10 mouse cellular contexts compared by ENCODE assay signal in genomic region chr16:95956618-95957017, GRCm38 (mm10). TPM values are rescaled to one million over a fixed set of nuclear protein-coding genes. Genes with fewer than 3 reads are reported as not detected.
A peak's percentile ranks its signal among the peaks of the same experiment; 100 is the strongest.
DNase-seq lines count a peak whose midpoint lies in the region; ATAC-seq and TF ChIP-seq lines count a peak whose summit lies in the region.
"Had no signal": no experiment of that assay in that cellular context is flagged by ENCODE, and none has a peak within 500 bp of the region (broad histone marks: within the 10 kb centered on the region; RNA-seq: fewer than 3 reads in every experiment).

No protein-coding gene starts in this region.

- no peak for TF ChIP-seq EP300 in CH12.LX (IDR thresholded peaks at IDR 0.05; ENCODE audit: low read length)

- intact Hi-C loops in left cerebral cortex, postnatal 4 days (cut with DNase I), result no loop called here
- intact Hi-C loops in left cerebral cortex, postnatal 25 days (cut with DNase I), result no loop called here

- H3K27ac ChIP-seq in CH12.LX (ENCODE audit: insufficient read depth, low read depth), result no peak overlapping the region

- H3K27me3 ChIP-seq in CH12.LX (replicated peaks), result no peaks in the 10 kb centered on the region

- no peak overlapping the region for H3K4me3 ChIP-seq in CH12.LX (replicated peaks in 1 of 3; ENCODE audit: low read depth in 2 of 3, low read length in 2 of 3, poor library complexity in 1 of 3)

- no peak overlapping the region for H3K4me2 ChIP-seq in CH12.LX (ENCODE audit: insufficient read depth, low read depth, poor library complexity, severe bottlenecking)

- H3K9me3 ChIP-seq in CH12.LX (replicated peaks; ENCODE audit: low read length), result peaks cover 8% of the 10 kb centered on the region

- in situ Hi-C loops in CH12.LX (cut with MboI; ENCODE audit: low pct_ligation_motif_present, low pct_unique_long_range_greater_than_20kb, low sequenced_read_pairs), result loop anchor here (25.0 kb wide), 1 partner anchor 494 kb away; no protein-coding TSS in a partner anchor

- H3K36me3 ChIP-seq in CH12.LX (replicated peaks in 1 of 2; ENCODE audit: control insufficient read depth in 1 of 2, insufficient read depth in 1 of 2, low read length in 1 of 2), result no peaks in the 10 kb centered on the region

- peak in 1 of 2 experiments; percentile 53; a peak in 3 of 4 replicates for TF ChIP-seq CTCF in CH12.LX (conservative IDR thresholded peaks at IDR 0.05 in 1 of 2, IDR thresholded peaks at IDR 0.05 in 1 of 2; ENCODE audit: low read depth in 2 of 2, low read length in 2 of 2)

- TF ChIP-seq POLR2A in CH12.LX (IDR thresholded peaks at IDR 0.05; ENCODE audit: low read depth, low read length), result no peak

- ATAC-seq in CD4-positive, CD25-positive, alpha-beta regulatory T cell, adult 4 months, result no peak
- ATAC-seq in megakaryocyte-erythroid progenitor cell, adult 5-6 weeks (replicated peaks; ENCODE audit: low FRiP score, low TSS enrichment, poor library complexity, severe bottlenecking), result no peak
- ATAC-seq: forebrain, embryonic 16.5 days had no signal

- DNase-seq in CD4-positive, CD25-positive, alpha-beta regulatory T cell, adult 2 months (ENCODE audit: low read depth, low spot score), result peak; percentile 33
- peak; percentile 20 for DNase-seq in left cerebral cortex, postnatal 4 days
- DNase-seq in left cerebral cortex, postnatal 25 days (ENCODE audit: low spot score in 2 of 2), result no peak
- no peak for DNase-seq in CH12.LX (ENCODE audit: extremely low read depth)
- peak; percentile 34 for DNase-seq in induced T-regulatory cell, adult 2 months (ENCODE audit: low read depth)
- no peak for DNase-seq in layer of hippocampus, adult 8-10 months (ENCODE audit: low spot score in 2 of 2)
- DNase-seq: adrenal gland, adult 8-10 months had no signal

- H3K79me2 ChIP-seq in CH12.LX (replicated peaks; ENCODE audit: control insufficient read depth, extremely low read depth, insufficient read depth, poor library complexity, severe bottlenecking), result no peaks in the 10 kb centered on the region

- TF ChIP-seq RAD21 in CH12.LX (IDR thresholded peaks at IDR 0.05; ENCODE audit: low read depth, low read length), result peak; percentile 38

- H3K9ac ChIP-seq in CH12.LX (ENCODE audit: insufficient read depth, low read depth), result no peak overlapping the region

- dilution Hi-C loops in CH12.LX (cut with MboI; ENCODE audit: extremely low pct_ligation_motif_present, extremely low pct_unique_long_range_greater_than_20kb, low sequenced_read_pairs), result no loop called here

- H3K4me1 ChIP-seq in CH12.LX (ENCODE audit: control insufficient read depth in 1 of 2, insufficient read depth in 2 of 2), result peaks cover 0 to 7% of the 10 kb centered on the region in 2 experiments; a peak in 3 of 4 replicates

TF ChIP-seq in CH12.LX, 34 proteins besides CTCF, POLR2A, EP300 and RAD21:
- 0 out of 2 replicates have a peak, but pooled peaks have one; percentile 8 for TF ChIP-seq ZNF384 (IDR thresholded peaks at IDR 0.05; ENCODE audit: low read depth, low read length)
- no peak for TF ChIP-seq RCOR1 (conservative IDR thresholded peaks at IDR 0.05; ENCODE audit: low read depth, low read length)
- peak; percentile 39 for TF ChIP-seq SMC3 (IDR thresholded peaks at IDR 0.05; ENCODE audit: low read depth, low read length)
- TF ChIP-seq JUND (conservative IDR thresholded peaks at IDR 0.05; ENCODE audit: low read depth, low read length), result no peak
- TF ChIP-seq MAX (IDR thresholded peaks at IDR 0.05; ENCODE audit: low read length), result no peak
- no peak for TF ChIP-seq ZMIZ1 (IDR thresholded peaks at IDR 0.05; ENCODE audit: low read depth, low read length)
- no peak for TF ChIP-seq CHD1 (IDR thresholded peaks at IDR 0.05; ENCODE audit: low read depth, low read length)

RNA-seq across cellular contexts. Expression of gene Psmg1, which starts 34.1 kb away (rescaled TPM):
- polyA plus RNA-seq in CD4-positive, CD25-positive, alpha-beta regulatory T cell, adult 4 months (2017; shearing (Covaris generic)), result 10 to 100 TPM; 23.4 to 24.1 TPM
- 10 to 100 TPM; 26.5 to 32.2 TPM for total RNA-seq in left cerebral cortex, postnatal 4 days (2021)
- total RNA-seq in left cerebral cortex, postnatal 25 days (2021), result 10 to 100 TPM; 16.8 to 17.4 TPM
- total RNA-seq in CH12.LX (2012; rRNA removed) (134 and 146 TPM in 2 replicates), CH12.LX (2014; rRNA removed) (250 and 256 TPM in 2 replicates)
- 198 and 220 TPM in 2 replicates for polyA plus RNA-seq in CH12.LX (2012; ENCODE audit: insufficient read length, low read depth)
- total RNA-seq in layer of hippocampus, adult 8-10 months (2022), result 10 to 100 TPM; 15.7 to 20.1 (median 19.6) TPM
- 79.9 and 88.8 TPM in 2 replicates for total RNA-seq in megakaryocyte-erythroid progenitor cell, adult 5-6 weeks (2014; fragmentation: Nextera tagmentation)
- 61.7 and 78.0 TPM in 2 replicates for total RNA-seq in megakaryocyte-erythroid progenitor cell, adult 5-6 weeks (2017)

Comparison
In these comparisons a context has a peak if more than half of its experiments do, and no peak if none do; other contexts are left out.
1. DNase-seq: peak in CD4-positive, CD25-positive, alpha-beta regulatory T cell, adult 2 months (single experiment), left cerebral cortex, postnatal 4 days (single experiment) and induced T-regulatory cell, adult 2 months (single experiment); none in left cerebral cortex, postnatal 25 days (0 of 2), CH12.LX (single experiment) and layer of hippocampus, adult 8-10 months (0 of 2).